Comparison of ENCODE assay signal across 19 mouse cellular contexts in the genomic region with DNA sequence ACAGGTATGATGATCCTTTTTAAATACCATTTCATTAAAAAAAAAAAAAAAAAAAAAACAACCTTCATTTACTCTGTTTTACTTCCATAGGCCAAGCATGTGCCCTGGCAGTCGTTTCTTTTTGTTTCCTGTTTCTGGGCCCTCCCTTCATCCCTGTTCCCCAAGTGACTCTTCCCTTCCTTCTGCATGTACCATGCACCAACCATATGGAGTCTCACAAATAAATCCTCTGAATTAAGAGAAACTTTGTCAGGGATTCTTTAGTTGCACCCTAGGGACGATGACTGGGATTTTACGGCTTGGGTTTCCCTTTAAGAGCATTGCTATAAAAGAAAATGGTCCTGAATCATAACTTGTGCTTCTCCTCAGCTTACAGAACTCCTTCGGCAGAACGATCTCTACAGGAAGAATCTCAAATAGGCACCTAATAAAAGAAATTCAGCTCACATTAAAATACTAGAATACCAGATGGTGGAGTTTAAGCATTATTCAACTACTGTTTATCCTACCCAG.
DNase-seq lines count a peak whose midpoint lies in the region; ATAC-seq and TF ChIP-seq lines count a peak whose summit lies in the region.
"Had no signal": no experiment of that assay in that cellular context is flagged by ENCODE, and none has a peak within 500 bp of the region (broad histone marks: within the 10 kb centered on the region; RNA-seq: fewer than 3 reads in every experiment).

No protein-coding gene starts in this region.

- H3K4me1 ChIP-seq in kidney, postnatal 0 days (replicated peaks; ENCODE audit: insufficient read depth, low read length) = no peaks in the 10 kb centered on the region
- peaks cover 13% of the 10 kb centered on the region for H3K4me1 ChIP-seq in limb, embryonic 14.5 days (ENCODE audit: control insufficient read depth, insufficient read depth, low read length)
- H3K4me1 ChIP-seq: heart, embryonic 10.5 days; liver, embryonic 13.5 days; lung, embryonic 15.5 days; neural tube, embryonic 12.5 days had no signal

- 0 out of 2 replicates have a peak overlapping the region, but pooled peaks have one; percentile 4 for H3K4me2 ChIP-seq in kidney, postnatal 0 days (ENCODE audit: low read length)
- H3K4me2 ChIP-seq in limb, embryonic 14.5 days (replicated peaks; ENCODE audit: low read depth, low read length, severe bottlenecking) = peak overlapping the region; percentile 24; the same call in 1 of the 2 replicates
- H3K4me2 ChIP-seq: hindbrain, embryonic 15.5 days; liver, embryonic 13.5 days; lung, embryonic 15.5 days; neural tube, embryonic 12.5 days had no signal

- H3K36me3 ChIP-seq in kidney, postnatal 0 days (ENCODE audit: insufficient read depth, low read length) = no peaks in the 10 kb centered on the region
- H3K36me3 ChIP-seq in limb, embryonic 14.5 days (ENCODE audit: control insufficient read depth, insufficient read depth, low read length) = no peaks in the 10 kb centered on the region
- H3K36me3 ChIP-seq: heart, embryonic 10.5 days; hindbrain, embryonic 15.5 days; liver, embryonic 13.5 days; lung, embryonic 15.5 days; neural tube, embryonic 12.5 days had no signal

- H3K27me3 ChIP-seq in kidney, postnatal 0 days (ENCODE audit: insufficient read depth, low read length) = no peaks in the 10 kb centered on the region
- H3K27me3 ChIP-seq in limb, embryonic 14.5 days (ENCODE audit: control insufficient read depth, insufficient read depth, low read length) = no peaks in the 10 kb centered on the region
- H3K27me3 ChIP-seq: CH12.LX; hindbrain, embryonic 15.5 days; liver, embryonic 13.5 days; lung, embryonic 15.5 days; neural tube, embryonic 12.5 days had no signal

- H3K4me3 ChIP-seq in kidney, postnatal 0 days (replicated peaks; ENCODE audit: low read depth, low read length) = no peak overlapping the region
- no peak overlapping the region for H3K4me3 ChIP-seq in limb, embryonic 14.5 days (replicated peaks; ENCODE audit: low read length)
- H3K4me3 ChIP-seq: heart, embryonic 10.5 days; hindbrain, embryonic 15.5 days; liver, embryonic 13.5 days; lung, embryonic 15.5 days; neural tube, embryonic 12.5 days had no signal

- TF ChIP-seq POLR2A in limb, embryonic 14.5 days (IDR thresholded peaks at IDR 0.05; ENCODE audit: borderline replicate concordance, extremely low read depth, insufficient read depth, insufficient read length) = no peak

- H3K9me3 ChIP-seq in kidney, postnatal 0 days (replicated peaks; ENCODE audit: low read length) = no peaks in the 10 kb centered on the region
- no peaks in the 10 kb centered on the region for H3K9me3 ChIP-seq in limb, embryonic 14.5 days (ENCODE audit: control insufficient read depth, low read length)
- H3K9me3 ChIP-seq: heart, embryonic 10.5 days; hindbrain, embryonic 15.5 days; liver, embryonic 13.5 days; lung, embryonic 15.5 days; neural tube, embryonic 12.5 days had no signal

- no peak for ATAC-seq in kidney, postnatal 0 days (replicated peaks; ENCODE audit: low FRiP score, low read depth)
- peak; percentile 69 for ATAC-seq in limb, embryonic 14.5 days (ENCODE audit: low FRiP score, low read depth)
- ATAC-seq: intestine, embryonic 16.5 days had no signal

- no peak overlapping the region for H3K27ac ChIP-seq in kidney, postnatal 0 days
- H3K27ac ChIP-seq in limb, embryonic 14.5 days (replicated peaks; ENCODE audit: low read depth, low read length) = no peak overlapping the region
- H3K27ac ChIP-seq: heart, embryonic 10.5 days; hindbrain, embryonic 15.5 days; liver, embryonic 13.5 days; lung, embryonic 15.5 days; neural tube, embryonic 12.5 days had no signal

- no peak for TF ChIP-seq CTCF in kidney, postnatal 0 days (IDR thresholded peaks at IDR 0.05; ENCODE audit: low read depth)

- 36% methylated on average over 5 of the region's 5 CpGs for WGBS in kidney, postnatal 0 days
- 13% methylated on average over 5 of the region's 5 CpGs for WGBS in limb, embryonic 14.5 days

- no peak overlapping the region for H3K9ac ChIP-seq in kidney, postnatal 0 days (ENCODE audit: low read depth, low read length)
- H3K9ac ChIP-seq in limb, embryonic 14.5 days (ENCODE audit: low read depth, low read length, severe bottlenecking) = no peak overlapping the region
- H3K9ac ChIP-seq: hindbrain, embryonic 15.5 days; liver, embryonic 13.5 days; lung, embryonic 15.5 days; neural tube, embryonic 12.5 days had no signal

- peak; percentile 28 for DNase-seq in kidney, postnatal 0 days (ENCODE audit: low spot score)
- no peak for DNase-seq in kidney, postnatal 36 days
- DNase-seq in 3T3-L1 (ENCODE audit: low read depth, low spot score) = peak; percentile 77
- DNase-seq in NIH3T3 (ENCODE audit: low read depth) = peak; percentile 71
- DNase-seq in limb, embryonic 14.5 days (ENCODE audit: low spot score) = peak; percentile 80
- no peak for DNase-seq in thymus, postnatal 14 days
- DNase-seq in right cerebral cortex, postnatal 10 days (ENCODE audit: low spot score in 2 of 2) = no peak
- DNase-seq: adrenal gland, postnatal 14 days; cerebellum, adult 18-20 months; gastrocnemius, postnatal 14 days; kidney, postnatal 10 days; liver, embryonic 13.5 days; thymus, postnatal 4 days had no signal

Comparison
In these comparisons a context has a peak if more than half of its experiments do, and no peak if none do; other contexts are left out.
1. DNase-seq: peak in kidney, postnatal 0 days (single experiment), 3T3-L1 (single experiment), NIH3T3 (single experiment) and limb, embryonic 14.5 days (single experiment); none in kidney, postnatal 36 days (0 of 2), thymus, postnatal 14 days (single experiment) and right cerebral cortex, postnatal 10 days (0 of 2).